Mouse (Mus musculus): ENCODE data around the gene Rcan3. TPM values are rescaled to one million over a fixed set of nuclear protein-coding genes. Genes with fewer than 3 reads are reported as not detected.

Gene Rcan3
- polyA plus RNA-seq (2014; fragmentation: Nextera tagmentation; extraction: Ambion mirVana) = 14.1 and 15.2 TPM in 2 replicates

GRCm38 (mm10) chr4:135433443-135434394, at the start of gene Rcan3:
Gene Rcan3, minus strand, starts transcription at chr4:135433853.
- Histone ChIP-seq H3K4me2 (replicated peaks; ENCODE audit: low read depth, low read length) (peak within 1 kb of the TSS; percentile 94), H3K27me3 (ENCODE audit: control insufficient read depth, insufficient read depth, low read length) (no peaks in the 10 kb centered on the region), H3K9ac (ENCODE audit: low read depth, low read length) (peak within 1 kb of the TSS; percentile 82), H3K9me3 (ENCODE audit: control insufficient read depth, low read length) (no peaks in the 10 kb centered on the region), H3K27ac (ENCODE audit: low read depth, low read length) (0 out of 2 replicates have a peak within 1 kb of the TSS, but pooled peaks have one; percentile 42), H3K4me3 (ENCODE audit: low read length) (peak within 1 kb of the TSS; percentile 85), H3K4me1 (ENCODE audit: control insufficient read depth, insufficient read depth, low read length) (peaks cover 4% of the 10 kb centered on the region; the same call in 1 of the 2 replicates), H3K36me3 (ENCODE audit: control insufficient read depth, insufficient read depth, low read length) (no peaks in the 10 kb centered on the region)
- ATAC-seq (ENCODE audit: low FRiP score, low TSS enrichment) = peak; percentile 86
- WGBS = under 1% methylated on average over 64 of the region's 79 CpGs

GRCm38 (mm10) chr4:135480370-135480769, 46.7 kb upstream of the Rcan3 start:
- WGBS = 77% methylated on average over 9 of the region's 9 CpGs
- Histone ChIP-seq H3K9me3 (ENCODE audit: control insufficient read depth, low read length) (no peaks in the 10 kb centered on the region), H3K36me3 (ENCODE audit: control insufficient read depth, insufficient read depth, low read length) (no peaks in the 10 kb centered on the region), H3K27ac (ENCODE audit: low read depth, low read length) (no peak overlapping the region), H3K27me3 (ENCODE audit: control insufficient read depth, insufficient read depth, low read length) (no peaks in the 10 kb centered on the region), H3K4me1 (ENCODE audit: control insufficient read depth, insufficient read depth, low read length) (no peaks in the 10 kb centered on the region), H3K9ac (ENCODE audit: low read depth, low read length) (no peak overlapping the region), H3K4me2 (replicated peaks; ENCODE audit: low read depth, low read length) (no peak overlapping the region), H3K4me3 (ENCODE audit: low read length) (no peak overlapping the region)
- ATAC-seq (ENCODE audit: low FRiP score, low TSS enrichment) = no peak

- no peaks in the 10 kb centered on the region for H3K9me3 ChIP-seq (ENCODE audit: control insufficient read depth, low read length)
- ATAC-seq (ENCODE audit: low FRiP score, low TSS enrichment) = no peak
- H3K36me3 ChIP-seq (ENCODE audit: control insufficient read depth, insufficient read depth, low read length) = no peaks in the 10 kb centered on the region
- H3K9ac ChIP-seq (ENCODE audit: low read depth, low read length) = no peak overlapping the region
- H3K4me1 ChIP-seq (ENCODE audit: control insufficient read depth, insufficient read depth, low read length) = no peaks in the 10 kb centered on the region
- 85% methylated on average over 10 of the region's 10 CpGs for WGBS
- no peak overlapping the region for H3K4me2 ChIP-seq (replicated peaks; ENCODE audit: low read depth, low read length)
- no peaks in the 10 kb centered on the region for H3K27me3 ChIP-seq (ENCODE audit: control insufficient read depth, insufficient read depth, low read length)
- no peak overlapping the region for H3K4me3 ChIP-seq (ENCODE audit: low read length)
- H3K27ac ChIP-seq (ENCODE audit: low read depth, low read length) = no peak overlapping the region
These were observed 44.2 kb upstream of the Rcan3 start for GRCm38 (mm10) chr4:135477851-135478250.

GRCm38 (mm10) chr4:135463406-135463805, 29.8 kb upstream of the Rcan3 start:
- no peak overlapping the region for H3K27ac ChIP-seq (ENCODE audit: low read depth, low read length)
- no peaks in the 10 kb centered on the region for H3K9me3 ChIP-seq (ENCODE audit: control insufficient read depth, low read length)
- H3K4me3 ChIP-seq (ENCODE audit: low read length) = no peak overlapping the region
- no peaks in the 10 kb centered on the region for H3K4me1 ChIP-seq (ENCODE audit: control insufficient read depth, insufficient read depth, low read length)
- H3K36me3 ChIP-seq (ENCODE audit: control insufficient read depth, insufficient read depth, low read length) = no peaks in the 10 kb centered on the region; the same call in 1 of the 2 replicates
- H3K27me3 ChIP-seq (ENCODE audit: control insufficient read depth, insufficient read depth, low read length) = no peaks in the 10 kb centered on the region
- ATAC-seq (ENCODE audit: low FRiP score, low TSS enrichment) = no peak
- no peak overlapping the region for H3K4me2 ChIP-seq (replicated peaks; ENCODE audit: low read depth, low read length)
- H3K9ac ChIP-seq (ENCODE audit: low read depth, low read length) = no peak overlapping the region
- WGBS = 93% methylated on average over 11 of the region's 11 CpGs

- Histone ChIP-seq H3K4me1 (ENCODE audit: control insufficient read depth, insufficient read depth, low read length) (peaks cover 18% of the 10 kb centered on the region), H3K27me3 (ENCODE audit: control insufficient read depth, insufficient read depth, low read length) (no peaks in the 10 kb centered on the region), H3K9ac (ENCODE audit: low read depth, low read length) (0 out of 2 replicates have a peak overlapping the region, but pooled peaks have one; percentile 31), H3K4me3 (ENCODE audit: low read length) (no peak overlapping the region), H3K9me3 (ENCODE audit: control insufficient read depth, low read length) (no peaks in the 10 kb centered on the region), H3K36me3 (ENCODE audit: control insufficient read depth, insufficient read depth, low read length) (no peaks in the 10 kb centered on the region), H3K27ac (ENCODE audit: low read depth, low read length) (peak overlapping the region; percentile 30; the same call in 1 of the 2 replicates), H3K4me2 (replicated peaks; ENCODE audit: low read depth, low read length) (no peak overlapping the region)
- 33% methylated on average over 12 of the region's 12 CpGs for WGBS
- ATAC-seq (ENCODE audit: low FRiP score, low TSS enrichment) = peak; percentile 65; the same call in 1 of the 2 replicates
These were observed 19.9 kb upstream of the Rcan3 start for GRCm38 (mm10) chr4:135453572-135453971.

GRCm38 (mm10) chr4:135453164-135453563, 19.5 kb upstream of the Rcan3 start:
- Histone ChIP-seq H3K36me3 (ENCODE audit: control insufficient read depth, insufficient read depth, low read length) (no peaks in the 10 kb centered on the region), H3K4me2 (replicated peaks; ENCODE audit: low read depth, low read length) (no peak overlapping the region), H3K27me3 (ENCODE audit: control insufficient read depth, insufficient read depth, low read length) (no peaks in the 10 kb centered on the region), H3K27ac (ENCODE audit: low read depth, low read length) (peak overlapping the region; percentile 30; the same call in 1 of the 2 replicates), H3K9me3 (ENCODE audit: control insufficient read depth, low read length) (no peaks in the 10 kb centered on the region), H3K4me3 (ENCODE audit: low read length) (no peak overlapping the region), H3K4me1 (ENCODE audit: control insufficient read depth, insufficient read depth, low read length) (peaks cover 18% of the 10 kb centered on the region), H3K9ac (ENCODE audit: low read depth, low read length) (0 out of 2 replicates have a peak overlapping the region, but pooled peaks have one; percentile 31)
- 29% methylated on average over 6 of the region's 6 CpGs for WGBS
- no peak for ATAC-seq (ENCODE audit: low FRiP score, low TSS enrichment)

GRCm38 (mm10) chr4:135451360-135452015, 17.8 kb upstream of the Rcan3 start:
- 39% methylated on average over 18 of the region's 18 CpGs for WGBS

GRCm38 (mm10) chr4:135442473-135442872, 8.8 kb upstream of the Rcan3 start:
- no peaks in the 10 kb centered on the region for H3K9me3 ChIP-seq (ENCODE audit: control insufficient read depth, low read length)
- H3K27me3 ChIP-seq (ENCODE audit: control insufficient read depth, insufficient read depth, low read length) = no peaks in the 10 kb centered on the region
- no peak overlapping the region for H3K4me3 ChIP-seq (ENCODE audit: low read length)
- 0 out of 2 replicates have a peak, but pooled peaks cover 5% of the 10 kb centered on the region for H3K4me1 ChIP-seq (ENCODE audit: control insufficient read depth, insufficient read depth, low read length)
- WGBS = 68% methylated on average over 5 of the region's 5 CpGs
- H3K9ac ChIP-seq (ENCODE audit: low read depth, low read length) = no peak overlapping the region
- no peaks in the 10 kb centered on the region for H3K36me3 ChIP-seq (ENCODE audit: control insufficient read depth, insufficient read depth, low read length)
- no peak for ATAC-seq (ENCODE audit: low FRiP score, low TSS enrichment)
- no peak overlapping the region for H3K27ac ChIP-seq (ENCODE audit: low read depth, low read length)
- H3K4me2 ChIP-seq (replicated peaks; ENCODE audit: low read depth, low read length) = no peak overlapping the region

More at GRCm38 (mm10) chr4:135451360-135452015, 17.8 kb upstream of the Rcan3 start:
- H3K27ac ChIP-seq (ENCODE audit: low read depth, low read length) = peak overlapping the region; percentile 14; the same call in 1 of the 2 replicates
- ATAC-seq (ENCODE audit: low FRiP score, low TSS enrichment) = no peak
- peak overlapping the region; percentile 10; the same call in 1 of the 2 replicates for H3K4me3 ChIP-seq (ENCODE audit: low read length)
- H3K36me3 ChIP-seq (ENCODE audit: control insufficient read depth, insufficient read depth, low read length) = no peaks in the 10 kb centered on the region
- no peaks in the 10 kb centered on the region for H3K27me3 ChIP-seq (ENCODE audit: control insufficient read depth, insufficient read depth, low read length)
- peaks cover 18% of the 10 kb centered on the region for H3K4me1 ChIP-seq (ENCODE audit: control insufficient read depth, insufficient read depth, low read length)
- no peaks in the 10 kb centered on the region for H3K9me3 ChIP-seq (ENCODE audit: control insufficient read depth, low read length)
- H3K4me2 ChIP-seq (replicated peaks; ENCODE audit: low read depth, low read length) = peak overlapping the region; percentile 12; the same call in 1 of the 2 replicates
- peak overlapping the region; percentile 19; the same call in 1 of the 2 replicates for H3K9ac ChIP-seq (ENCODE audit: low read depth, low read length)

Data from kidney, embryonic 14.5 days (tissue).